Mouse (Mus musculus): ENCODE measurements around the gene Grik3. TPM values are rescaled to one million over a fixed set of nuclear protein-coding genes. Genes with fewer than 3 reads are reported as not detected.

Grik3 gene
- total RNA-seq, 4 experiments from 2014 or later: 0.52 to 0.64 (median 0.60) TPM

DNA sequence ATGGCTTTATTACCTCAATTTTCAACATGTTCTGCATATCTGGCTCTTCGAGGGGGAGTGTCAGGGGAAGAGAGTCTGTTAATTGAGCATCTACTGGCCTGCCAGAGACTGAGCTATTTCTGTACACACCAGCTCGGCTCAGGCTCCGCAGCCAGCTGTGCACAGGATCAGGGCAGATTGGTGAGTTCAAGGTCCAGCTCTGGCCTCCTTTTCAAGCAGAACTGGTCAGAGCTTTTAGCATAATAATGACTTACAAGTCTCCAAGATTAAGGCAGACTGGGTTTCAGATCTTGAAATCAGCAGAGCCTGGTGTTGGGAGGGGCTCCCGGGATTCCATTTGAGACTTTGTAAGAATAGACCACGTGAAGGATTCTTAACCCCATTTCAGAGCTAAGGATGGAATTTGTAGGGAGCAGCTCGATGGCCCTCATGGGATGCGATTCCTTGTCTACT is 55.3 kb downstream of the Grik3 start:
- no peak for DNase-seq

DNA sequence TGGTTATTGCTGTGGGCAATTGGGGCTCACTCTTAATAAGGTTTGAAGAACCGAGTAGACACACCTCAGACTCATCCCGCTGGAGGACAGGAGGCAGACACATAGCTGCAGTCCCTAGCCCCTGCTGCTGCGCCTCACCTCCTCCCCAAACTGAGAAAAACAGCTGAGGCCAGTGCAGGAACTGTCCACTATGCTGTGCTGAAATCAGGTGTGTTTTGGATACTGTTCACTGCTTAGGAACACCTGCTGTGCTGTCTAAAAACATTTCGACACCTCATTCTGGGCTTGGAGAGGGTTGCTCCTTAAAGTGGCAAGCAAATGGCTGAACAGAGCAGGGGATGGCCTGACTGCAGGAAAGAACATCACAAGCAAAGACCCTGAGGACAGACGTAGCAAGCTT is 57.7 kb downstream of the Grik3 start:
- DNase-seq: no peak

DNA sequence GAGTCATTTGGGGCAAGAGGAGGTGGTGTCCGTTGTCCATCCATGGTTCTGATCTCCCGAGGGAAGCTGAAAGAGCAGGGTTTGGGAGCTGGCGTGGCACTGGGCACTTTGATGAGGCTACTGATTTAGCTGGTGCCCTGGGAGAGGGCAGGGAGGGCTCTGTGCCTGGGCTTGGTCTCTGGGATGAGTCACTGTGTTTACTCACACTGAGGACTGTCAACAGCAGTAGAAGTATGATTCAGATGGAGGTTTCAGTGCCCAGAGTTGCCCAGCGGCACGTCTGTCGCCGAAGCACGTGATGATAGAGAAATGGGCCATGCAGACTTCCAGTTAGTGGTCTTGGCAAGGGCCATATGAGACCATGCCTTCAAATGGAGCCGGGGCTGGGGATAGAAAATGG is 63.3 kb downstream of the Grik3 start:
- DNase-seq: no peak

DNA sequence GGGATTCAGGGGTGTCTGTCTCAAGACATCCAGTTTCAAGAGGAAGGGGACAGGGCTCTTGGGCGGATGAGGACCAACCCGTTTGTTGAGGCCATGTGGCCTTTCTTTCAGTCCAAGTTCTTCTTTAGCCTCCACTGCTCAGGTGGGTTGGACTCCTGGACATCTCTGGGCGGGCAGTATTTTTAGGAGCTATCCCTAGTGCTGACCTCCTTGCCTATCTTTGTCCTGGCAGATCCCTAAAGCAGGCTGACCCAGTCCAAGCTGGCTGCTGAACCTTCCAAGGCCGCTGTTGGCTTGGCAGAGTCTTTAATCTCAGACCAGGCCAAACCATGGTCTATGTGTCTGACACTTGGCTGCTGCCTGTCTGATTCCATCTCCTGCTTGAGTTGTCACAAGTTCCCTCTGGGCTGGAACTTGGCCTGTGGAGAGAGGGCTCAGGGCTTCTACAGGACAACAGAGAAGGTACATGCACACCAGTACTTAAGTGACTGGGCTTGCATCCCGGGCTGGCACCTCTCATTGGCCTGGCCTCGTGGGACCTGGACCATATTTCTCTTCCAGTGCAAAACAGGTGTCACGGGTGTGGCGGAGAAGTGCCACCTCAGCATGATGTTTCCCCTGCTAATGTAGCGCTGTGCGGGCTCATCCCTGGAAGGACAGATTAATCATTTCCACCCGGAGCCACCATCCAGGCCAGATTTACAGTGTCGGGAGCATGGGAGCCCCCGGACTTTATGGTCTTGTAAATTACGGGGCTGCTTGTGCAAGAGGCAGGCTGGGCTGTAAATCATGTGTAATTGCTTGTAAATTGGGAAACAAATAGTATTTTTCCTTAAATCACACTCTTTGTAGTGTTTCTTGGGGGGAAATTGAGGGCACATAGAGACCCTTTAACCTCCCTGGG is 66.2 kb downstream of the Grik3 start:
- no peak for DNase-seq

DNA sequence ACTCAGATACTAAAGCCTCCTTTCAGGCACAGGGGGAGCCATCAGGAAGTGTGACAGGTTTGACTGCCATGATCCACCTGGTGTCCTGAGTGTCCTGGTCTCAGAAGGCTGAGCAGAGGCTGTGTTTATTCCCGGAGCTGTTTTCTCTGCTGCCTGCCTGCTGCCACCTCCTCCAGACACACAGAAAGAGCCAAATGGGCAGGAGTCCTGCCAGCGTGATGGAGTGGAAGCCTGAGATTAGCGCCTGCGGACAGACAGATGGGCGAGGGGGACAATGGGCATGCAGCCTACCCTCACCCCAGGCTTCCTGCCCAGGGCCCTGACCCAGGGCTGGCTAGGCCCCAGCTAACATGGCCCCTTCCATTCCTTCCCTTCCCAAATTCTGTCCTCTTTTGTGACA is 69.1 kb downstream of the Grik3 start:
- DNase-seq: no peak

DNA sequence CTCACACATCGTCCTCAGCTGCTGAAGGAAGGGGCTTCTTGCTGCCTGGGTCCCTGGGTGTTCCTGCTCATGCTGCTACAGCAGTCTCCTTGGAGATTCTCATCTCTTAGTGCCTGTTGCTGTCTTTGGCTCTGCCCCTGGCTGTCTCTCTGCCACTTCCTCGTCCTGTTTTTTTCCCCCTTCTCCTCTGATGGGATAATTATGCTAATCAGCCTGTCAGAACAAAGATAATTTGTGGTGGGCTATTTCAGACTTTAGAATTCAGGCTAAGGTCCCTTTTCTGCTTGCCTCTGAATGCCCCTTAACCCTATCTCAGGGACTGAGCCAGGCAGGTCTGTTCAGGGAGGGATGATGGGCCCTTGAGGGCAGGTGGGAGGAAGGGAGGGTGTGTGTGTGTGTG is 70.3 kb downstream of the Grik3 start:
- DNase-seq: no peak

DNA sequence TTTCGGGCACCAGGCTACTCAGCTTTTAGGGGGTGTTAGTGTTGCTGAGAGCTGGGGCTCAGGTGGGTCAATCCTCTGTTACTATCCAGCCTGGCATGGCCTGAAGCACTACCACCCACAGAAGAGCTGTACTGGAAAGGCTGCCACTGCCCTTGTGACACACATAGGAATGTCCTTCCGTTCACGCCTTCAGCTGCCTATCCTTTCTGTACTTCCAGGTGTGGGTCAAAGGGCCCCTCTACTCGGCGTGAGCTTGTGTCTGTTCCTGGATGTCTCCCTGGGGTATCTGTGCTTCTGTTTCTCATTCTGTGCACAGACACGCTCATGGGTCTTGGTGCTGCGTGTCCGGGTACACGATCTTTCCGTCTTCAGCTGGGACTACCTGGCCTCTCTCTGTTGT is 73.1 kb downstream of the Grik3 start:
- DNase-seq: no peak

DNA sequence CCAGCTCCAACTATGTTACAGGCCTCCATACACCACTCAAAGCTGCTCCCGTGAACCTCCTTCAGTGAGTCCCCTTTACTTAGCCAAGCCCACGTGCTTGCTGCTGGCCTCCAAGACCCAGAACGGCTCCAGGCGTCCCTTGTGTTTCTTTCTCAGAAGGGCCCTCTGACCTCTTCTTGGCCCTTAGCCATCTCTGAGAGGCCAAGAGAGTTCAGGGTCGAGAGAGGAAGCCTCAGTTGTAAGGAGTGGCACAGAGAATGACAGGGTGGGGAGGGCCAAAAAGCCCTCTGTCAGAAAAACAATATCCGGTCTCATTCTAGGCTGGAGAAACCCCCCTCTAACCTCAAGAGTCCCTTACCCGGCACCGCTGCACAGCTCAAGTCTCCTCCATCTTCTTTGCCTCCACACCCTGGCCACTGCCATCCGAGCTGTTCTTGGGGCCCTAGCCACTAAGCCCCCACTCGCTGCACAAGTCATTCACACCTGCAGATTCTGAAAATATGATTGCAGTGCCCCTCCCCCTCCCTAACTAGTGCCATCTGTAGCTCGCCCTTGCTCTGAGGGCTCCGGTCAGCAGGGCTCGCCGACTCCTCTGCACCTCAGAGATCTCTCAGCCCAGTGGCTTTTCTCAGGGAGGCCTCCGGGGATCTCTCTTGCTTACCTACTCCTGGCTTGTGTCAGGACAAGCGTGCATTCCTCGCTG is 73.7 kb downstream of the Grik3 start:
- no peak for DNase-seq

DNA sequence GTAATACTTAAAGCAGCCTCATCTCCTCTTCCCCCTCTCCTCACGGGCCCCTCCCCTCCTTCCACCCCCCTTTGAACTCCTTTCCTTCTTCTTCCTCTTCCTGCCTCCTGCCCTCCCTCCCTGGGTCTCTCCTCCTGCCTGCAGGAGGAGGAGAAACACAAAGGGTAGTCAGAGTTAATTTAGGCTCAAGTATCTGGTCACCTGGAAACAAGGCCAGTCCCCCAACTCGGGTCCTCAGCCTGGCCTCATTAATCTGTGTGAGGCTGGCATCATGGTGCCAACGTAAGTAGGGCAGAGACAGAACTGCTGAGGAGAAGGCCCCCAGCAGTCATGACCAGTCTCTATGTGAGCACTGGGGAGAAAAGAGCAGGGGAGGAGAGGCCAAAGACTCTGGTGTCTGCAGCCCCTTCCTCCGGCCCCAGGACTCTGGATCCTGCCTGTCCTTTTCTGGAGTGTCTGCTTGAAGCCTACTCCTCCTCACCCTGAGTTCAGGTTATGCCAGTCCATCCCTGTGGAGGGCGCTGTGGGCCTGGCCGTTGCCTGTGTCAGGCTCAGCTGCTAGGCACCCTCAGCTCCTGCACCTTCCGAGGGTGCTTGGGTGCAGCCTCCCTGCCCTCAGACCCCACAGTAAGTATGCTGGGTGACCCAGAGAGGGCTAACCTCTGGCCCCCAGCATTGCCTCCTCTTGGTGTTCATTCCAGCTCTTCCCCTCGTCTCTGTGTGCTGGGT is 75.4 kb downstream of the Grik3 start:
- no peak for DNase-seq

DNA sequence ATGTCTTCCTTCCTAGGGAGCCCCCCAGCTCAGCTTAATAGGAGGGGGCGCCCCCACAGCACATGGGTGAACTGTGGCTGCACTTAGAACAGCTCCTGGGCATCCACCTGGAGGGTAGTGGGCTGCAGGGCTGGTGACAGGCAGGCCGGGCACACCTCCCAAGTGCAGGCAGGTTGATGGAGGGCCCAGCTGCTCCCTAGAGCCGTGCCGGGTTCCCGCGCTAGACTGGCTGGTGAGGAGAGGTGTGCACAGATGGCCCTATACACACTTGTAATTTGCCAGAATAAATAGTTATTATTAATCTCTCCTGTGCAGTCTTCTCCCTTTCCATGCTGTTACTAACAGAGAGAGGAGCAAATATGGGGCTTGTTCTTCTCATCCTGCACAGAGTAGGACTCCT is 77.7 kb downstream of the Grik3 start:
- DNase-seq: no peak

DNA sequence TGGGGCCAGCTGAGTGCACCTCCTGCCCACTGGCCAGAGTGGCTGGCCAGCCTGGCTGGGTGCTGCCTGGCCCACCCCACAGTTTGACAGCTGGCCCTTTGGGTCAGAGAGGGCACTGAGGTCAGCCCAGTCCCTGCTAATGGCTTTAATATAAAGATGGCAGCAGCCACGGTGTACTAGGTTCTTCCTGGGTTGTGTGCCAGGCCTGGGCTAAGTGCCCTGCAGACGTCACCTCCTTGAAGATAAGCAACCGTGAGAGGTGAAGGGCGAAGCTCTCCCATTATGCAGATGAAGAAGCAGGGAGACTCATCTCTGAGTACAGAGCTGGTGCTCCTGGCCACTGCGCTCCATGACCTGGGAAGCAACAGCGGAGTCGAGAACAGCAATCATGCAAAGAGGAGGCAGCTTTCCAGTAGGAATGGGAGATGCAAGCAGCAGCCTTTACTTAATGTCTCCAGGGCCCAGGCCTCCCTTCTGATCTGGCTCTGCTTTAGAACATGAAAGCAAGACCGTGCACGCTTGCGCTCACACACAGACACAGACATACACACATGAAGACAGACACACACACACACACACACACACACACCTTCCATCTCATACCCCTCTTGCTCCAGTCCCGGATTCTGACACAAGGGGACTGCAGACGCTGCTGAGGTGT is 81.3 kb downstream of the Grik3 start:
- no peak for DNase-seq

DNA sequence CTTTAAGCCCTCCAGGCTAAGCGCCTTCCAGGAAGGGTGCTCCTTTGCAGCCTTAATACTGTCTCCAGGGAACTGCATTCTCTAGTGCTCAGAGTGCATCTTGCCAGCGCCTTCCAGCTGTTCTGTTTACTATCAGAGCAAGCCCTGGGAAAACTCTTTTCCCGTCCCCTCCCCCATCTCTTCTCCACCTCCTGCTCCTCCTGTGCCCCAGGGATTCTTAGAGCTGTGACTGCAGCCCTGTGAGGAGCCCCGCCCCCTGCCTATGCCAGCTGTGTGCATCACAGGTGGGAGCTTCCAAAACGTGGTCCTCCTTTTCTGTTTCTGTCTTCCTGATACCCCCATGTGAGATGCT is 81.8 kb downstream of the Grik3 start:
- no peak for DNase-seq

DNA sequence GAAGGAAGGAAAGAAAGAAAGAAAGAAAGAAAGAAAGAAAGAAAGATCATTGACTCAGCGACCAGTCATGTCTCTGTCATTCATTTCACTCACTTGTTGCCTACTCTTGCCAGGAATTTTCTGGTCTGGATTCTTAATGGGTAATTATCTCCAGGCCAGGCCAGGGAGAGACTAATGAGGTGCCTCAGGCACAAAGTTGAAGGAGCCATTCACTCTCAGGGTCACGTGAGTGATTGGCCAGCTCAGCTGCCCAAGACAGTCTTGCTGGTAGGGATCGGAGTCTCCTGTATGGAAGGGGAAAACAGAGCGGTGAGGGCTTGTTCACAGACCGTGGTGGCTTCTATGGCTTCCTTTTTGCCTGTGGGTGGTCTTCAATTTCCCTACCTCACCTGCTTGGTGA is 82.5 kb downstream of the Grik3 start:
- DNase-seq: no peak

DNA sequence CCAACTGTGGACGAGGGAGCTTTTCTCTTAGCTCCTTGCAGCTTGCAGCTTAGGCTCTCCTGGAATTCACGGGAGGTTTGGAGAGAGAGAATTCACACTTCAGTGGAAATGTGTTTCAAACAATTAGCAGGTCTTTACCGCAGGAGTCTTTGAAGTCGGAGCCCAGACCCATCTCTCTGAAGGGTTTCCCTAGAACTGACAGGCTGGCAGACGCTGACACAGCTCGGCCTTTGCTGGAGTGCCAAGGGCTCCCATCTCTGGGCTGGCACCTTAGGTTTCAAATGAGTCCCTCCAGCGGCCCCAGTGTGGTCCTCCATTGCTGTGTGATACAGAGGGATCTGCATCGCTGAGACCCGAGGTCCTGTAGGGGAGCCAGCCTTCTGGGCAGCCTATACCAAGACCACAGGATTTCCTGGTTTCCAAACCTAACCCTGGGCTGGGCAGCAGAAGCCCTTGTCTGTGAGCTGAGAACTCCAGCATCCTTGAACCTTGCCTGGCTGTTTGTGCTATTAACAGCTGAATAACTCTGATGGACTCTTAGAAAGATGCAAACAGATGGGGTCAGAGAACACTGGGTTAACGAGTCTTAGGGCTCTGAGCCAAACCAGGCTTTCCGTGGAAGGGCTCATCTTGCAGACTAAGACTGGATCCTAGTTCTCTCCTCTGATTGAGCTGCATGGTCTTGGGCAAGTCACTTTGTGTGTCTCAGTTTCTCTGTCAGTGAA is 83.6 kb downstream of the Grik3 start:
- no peak for DNase-seq

DNA sequence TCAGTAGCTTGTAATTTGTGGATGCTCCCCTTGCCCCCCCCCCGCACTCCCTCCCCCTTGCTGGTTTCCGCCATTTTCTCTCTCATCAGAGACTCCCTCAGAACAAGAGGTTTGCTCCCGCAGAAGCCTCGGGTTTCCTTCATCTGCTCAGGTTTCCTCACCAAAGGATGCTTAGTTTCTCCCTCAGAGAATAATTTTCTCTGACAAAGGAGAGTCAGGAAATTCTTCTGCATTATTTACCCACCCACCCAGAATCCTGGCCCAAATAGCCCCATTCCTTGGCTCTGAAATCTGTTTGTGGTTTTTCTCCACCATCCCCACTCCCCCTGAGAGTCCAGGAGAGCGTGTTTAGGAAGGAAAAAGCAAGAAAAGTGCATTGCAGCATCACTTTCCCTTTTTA is 89.8 kb downstream of the Grik3 start:
- DNase-seq: no peak

DNA sequence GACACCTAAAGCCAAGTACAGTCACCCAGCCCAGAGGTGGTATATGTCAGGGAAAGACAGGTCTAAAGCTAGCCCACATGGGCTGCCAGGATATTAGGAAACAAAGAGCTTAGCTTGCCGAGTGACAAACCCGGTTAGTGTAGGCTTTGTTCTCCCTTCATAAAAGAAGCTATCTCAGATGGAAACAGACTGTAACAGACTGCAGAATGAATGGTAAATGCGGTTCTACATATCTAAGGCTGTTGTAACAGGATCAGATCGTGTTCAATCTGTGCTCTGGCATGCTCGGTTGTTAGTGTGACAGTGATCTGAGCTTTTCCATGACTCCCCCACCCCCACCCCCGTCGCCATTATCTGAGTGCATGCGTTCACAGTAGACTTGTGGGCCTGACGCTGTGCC is 92.8 kb downstream of the Grik3 start:
- no peak for DNase-seq

DNA sequence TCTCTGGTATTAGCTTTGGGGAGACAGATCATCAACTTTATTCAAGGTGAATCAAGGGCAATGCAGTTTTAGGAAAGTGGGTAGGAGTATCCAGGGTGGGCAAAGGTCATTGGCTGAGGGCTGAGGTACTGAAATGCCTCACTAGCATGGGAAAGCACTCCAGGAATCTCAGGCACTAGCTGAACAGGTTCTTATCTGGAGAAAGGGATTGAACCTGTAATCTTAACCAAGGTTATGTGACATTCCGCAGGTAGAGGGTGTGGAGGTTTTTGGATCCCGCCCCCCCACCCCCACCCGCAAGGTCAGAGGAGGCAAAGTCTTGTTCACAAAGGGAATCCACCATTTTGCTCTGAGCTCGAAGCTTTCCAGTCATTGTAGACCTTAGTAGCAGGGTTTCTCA is 93.4 kb downstream of the Grik3 start:
- no peak for DNase-seq

DNA sequence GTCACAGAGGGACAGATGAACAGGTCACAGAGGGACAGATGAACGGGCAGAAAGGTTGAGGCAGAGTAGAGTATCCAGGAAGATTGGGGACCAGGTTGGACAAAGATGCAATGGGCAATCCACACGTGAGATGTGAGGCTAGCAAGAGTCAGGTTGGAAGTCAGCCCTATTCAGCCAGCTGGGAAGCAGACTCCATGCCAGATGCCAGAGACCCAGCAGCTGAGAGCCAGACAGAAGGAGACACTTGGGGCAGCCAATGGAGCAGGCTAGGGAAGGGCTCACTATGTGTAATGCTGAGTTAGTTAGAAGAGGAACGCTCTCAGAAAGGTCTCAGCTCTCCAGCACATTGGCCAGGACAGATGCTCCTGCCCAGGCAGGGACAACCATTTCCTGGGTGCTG is 94.2 kb downstream of the Grik3 start:
- no peak for DNase-seq

DNA sequence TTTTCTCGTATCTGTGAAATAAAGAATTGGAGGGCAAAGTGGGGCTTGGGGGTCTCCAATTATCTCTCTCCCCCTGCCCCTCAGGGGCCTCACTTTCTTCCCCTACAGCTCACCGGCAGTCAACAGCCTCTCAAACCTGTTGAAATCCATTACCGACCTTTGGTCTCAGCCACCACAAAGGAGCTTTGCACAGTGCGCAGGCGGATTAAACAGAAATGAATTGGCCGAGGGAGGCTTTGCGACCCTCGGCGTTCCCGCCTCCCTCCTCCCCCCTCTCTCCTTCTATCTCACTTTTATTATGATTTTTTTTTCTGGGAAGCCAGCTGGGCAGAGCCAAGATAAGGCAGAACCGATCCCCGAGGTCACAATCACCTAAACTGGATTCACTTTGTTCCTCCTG is 97.1 kb downstream of the Grik3 start:
- DNase-seq: no peak

DNA sequence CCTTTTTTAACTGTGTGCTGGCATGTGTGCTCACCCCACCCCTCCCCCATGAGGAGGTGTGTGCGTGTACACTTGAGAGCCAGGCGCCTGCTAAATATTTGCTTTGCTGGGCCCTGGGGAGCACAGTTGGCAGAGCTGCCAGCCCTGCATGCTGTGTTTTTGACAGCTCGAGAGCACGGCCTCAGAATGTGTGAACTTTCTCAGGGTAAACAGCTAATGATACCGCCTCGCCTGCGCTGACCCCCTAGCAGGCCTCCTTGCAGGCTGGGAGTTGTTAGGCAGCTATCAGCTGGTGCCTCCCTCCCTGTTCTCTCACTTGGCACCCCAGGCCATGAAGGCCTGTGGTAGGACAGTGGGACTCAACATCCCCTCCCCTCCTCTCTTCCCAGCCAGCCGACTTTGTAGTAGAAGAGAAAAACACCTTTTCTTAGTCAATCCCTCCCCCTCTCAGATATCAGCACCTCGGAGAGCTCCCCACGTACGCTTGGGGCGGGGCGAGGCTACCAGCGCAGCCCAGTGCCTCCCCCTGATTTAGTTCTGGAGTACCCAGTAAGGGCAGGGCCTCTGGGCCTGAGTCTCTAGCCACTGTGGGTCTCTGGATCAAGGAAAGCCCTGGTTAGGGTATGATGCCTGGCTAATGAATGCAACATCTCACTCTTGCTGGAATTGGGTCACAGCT is 99.9 kb downstream of the Grik3 start:
- DNase-seq: peak; percentile 4

DNA sequence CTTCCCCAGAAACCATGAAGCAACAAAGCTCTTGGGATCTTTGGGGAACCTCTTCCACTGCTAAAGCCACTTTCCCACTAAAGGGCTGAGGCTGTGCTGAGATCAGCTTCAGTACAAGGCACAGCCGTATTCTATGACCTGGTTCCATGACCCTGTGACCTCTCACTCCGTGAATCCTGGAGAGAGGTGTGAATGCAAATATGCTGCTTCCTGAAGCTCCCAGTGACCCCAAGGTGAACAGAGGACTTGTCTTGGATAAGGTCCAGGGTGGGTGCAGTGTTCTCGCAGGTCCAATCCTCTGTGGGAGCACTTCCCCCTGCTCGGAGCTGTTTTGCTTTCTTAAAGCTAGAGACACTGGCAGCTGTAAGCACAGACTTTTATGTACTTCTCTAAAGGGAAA is 102.2 kb downstream of the Grik3 start:
- DNase-seq: no peak

DNA sequence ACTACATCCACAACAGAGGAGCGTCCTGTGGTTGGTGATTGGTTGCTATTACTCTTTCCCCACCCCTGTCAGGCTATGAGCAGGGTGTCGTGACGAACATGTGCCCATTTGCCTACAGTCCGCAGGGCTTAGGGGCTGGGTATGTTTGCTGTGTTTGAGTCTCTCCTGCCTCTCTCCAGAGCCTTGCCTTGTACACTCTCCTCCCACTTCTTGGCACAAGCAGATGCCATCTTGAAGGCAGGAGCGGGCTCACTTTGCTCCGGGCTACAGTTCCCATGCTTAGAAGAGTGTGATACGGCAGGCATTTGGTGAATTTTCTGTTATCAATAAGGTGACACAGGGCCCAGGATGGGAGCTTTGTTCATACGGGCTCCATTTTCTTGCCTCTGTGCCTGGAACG is 104.5 kb downstream of the Grik3 start:
- DNase-seq: no peak

Measured in adrenal gland, adult 8-10 months (tissue).